Mouse (Mus musculus) small intestine, adult 2 months (tissue): ENCODE measurements around the gene Txndc5.

Source experiments
- CTCF ChIP-seq: fragments of 200-500 bp; IDR thresholded peaks from 2 replicates; pipeline ENCODE4 v1.5.1; 2012; ENCODE audit warnings: low read depth, mild to moderate bottlenecking, control low read depth, inconsistent platforms, low read length, moderate library complexity, mixed read lengths; ENCODE audit not compliant: insufficient replicate concordance, insufficient read length; ENCODE audit errors: extremely low read depth
- POLR2A ChIP-seq: fragments of 200-500 bp; IDR thresholded peaks from 2 replicates; pipeline ENCODE4 v1.6.1; 2012; ENCODE audit warnings: low read depth, mild to moderate bottlenecking, control low read depth, inconsistent platforms, low read length, moderate library complexity

- TF ChIP-seq CTCF: no peak
- no peak for TF ChIP-seq POLR2A
Observed at GRCm38 (mm10) chr13:38573281-38573680, 44.7 kb upstream of the Txndc5 start.
